Mouse (Mus musculus) bone marrow, adult 2 months (tissue): Measurements from ENCODE around the gene Nup62. TPM values are rescaled to one million over a fixed set of nuclear protein-coding genes. Genes with fewer than 3 reads are reported as not detected.

Source experiments
- H3K27ac ChIP-seq: fragments of 200-500 bp; 2 replicates; pipeline ENCODE4 v1.5.1; 2012; ENCODE audit warnings: low read depth, mild to moderate bottlenecking, control low read depth, inconsistent platforms, low read length; ENCODE audit not compliant: control insufficient read depth, poor library complexity, insufficient read depth
- H3K4me1 ChIP-seq: fragments of 200-500 bp; 2 replicates; pipeline ENCODE4 v1.6.1; 2011; ENCODE audit warnings: low read length; ENCODE audit not compliant: control insufficient read depth, insufficient read depth
- H3K4me3 ChIP-seq: fragments of 200-500 bp; replicated peaks from 2 replicates; pipeline ENCODE3; 2011; ENCODE audit warnings: mild to moderate bottlenecking, low read depth, low read length, control low read depth; ENCODE audit not compliant: control insufficient read depth
- CTCF ChIP-seq: fragments of 200-500 bp; IDR thresholded peaks from 2 replicates; pipeline ENCODE4 v1.5.1; 2011; ENCODE audit warnings: low read length, control low read depth; ENCODE audit not compliant: control insufficient read depth, insufficient read depth
- POLR2A ChIP-seq: fragments of 200-500 bp; IDR thresholded peaks from 2 replicates; pipeline ENCODE4 v1.6.1; 2011; ENCODE audit warnings: low read depth, mild to moderate bottlenecking, control low read depth, low read length, borderline replicate concordance; ENCODE audit not compliant: control insufficient read depth
- WGBS: fragments of 180-500 bp; shearing (Covaris S2); methylation state at CpG from one replicate; pipeline ENCODE4 v1.1.7; 2018; 5-methylcytosine and 5-hydroxymethylcytosine counted together
- polyA plus RNA-seq: library from polyadenylated mRNA; stranded (reverse); fragments of >200 nt; gene quantifications from 2 replicates; pipeline ENCODE4 v1.2.4, GENCODE M21; 2011; ENCODE audit warnings: low replicate concordance; ENCODE audit not compliant: missing spikeins, insufficient read depth, insufficient read length

Nup62 gene
- polyA plus RNA-seq, 1 experiment, result 44.7 TPM

DNA sequence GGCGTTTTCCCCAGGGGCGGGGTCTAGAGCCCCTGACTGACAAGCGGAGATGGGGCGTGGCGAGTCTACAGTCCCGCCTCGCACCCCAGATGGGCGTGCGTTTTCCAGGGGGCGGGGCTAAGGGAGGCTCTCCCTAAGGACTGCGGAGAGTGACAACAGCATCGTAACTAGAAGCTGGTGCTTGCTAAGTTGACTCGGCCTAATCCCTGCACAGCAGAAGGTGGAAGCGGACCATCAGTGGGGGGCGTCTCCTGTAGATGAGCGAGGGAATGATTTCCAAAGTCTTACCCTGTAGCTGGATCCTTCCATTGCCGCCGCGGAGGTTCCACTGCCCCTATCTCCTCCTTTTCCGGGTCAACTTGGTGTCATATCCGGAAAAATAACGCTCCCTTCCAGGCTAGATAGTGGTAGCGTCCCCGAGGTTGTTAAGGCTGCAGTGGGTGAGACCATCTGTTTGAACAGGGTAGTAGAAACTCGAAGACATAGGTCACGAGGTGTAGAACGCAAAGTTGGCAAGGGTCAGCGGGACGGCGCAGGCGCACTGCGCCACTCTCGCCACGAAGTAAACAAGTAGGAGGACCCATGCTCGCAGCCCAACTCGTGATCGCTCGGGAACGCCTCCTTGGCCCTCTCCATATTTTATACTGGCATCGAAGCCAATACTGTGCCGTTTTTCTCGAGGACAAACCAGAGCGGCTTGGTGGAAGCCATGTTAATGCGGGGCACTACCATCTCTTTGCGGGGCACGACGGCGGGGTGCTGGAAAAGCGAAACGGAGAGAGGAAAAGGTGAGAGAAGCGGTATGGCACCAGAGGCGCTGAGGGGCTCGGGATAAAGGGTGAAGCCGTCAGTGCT, 32.9 kb downstream of the Nup62 start, which contains the start of the genes Akt1s1 and Tbc1d17:
Gene Akt1s1 (plus strand): TSS at position 431 of the 855 bp plus-strand sequence.
Gene Tbc1d17 (minus strand): TSS at position 519 of the 855 bp plus-strand sequence.
- under 1% methylated on average over 54 of the region's 54 CpGs for WGBS
- H3K4me3 ChIP-seq, result peak within 1 kb of the TSS; percentile 83
- TF ChIP-seq POLR2A (peak; percentile 58; the same call in 1 of the 2 replicates), CTCF (no peak; the same call in 1 of the 2 replicates)
- peaks cover 6% of the 10 kb centered on the region; the same call in 1 of the 2 replicates for H3K4me1 ChIP-seq
- peak within 1 kb of the TSS; percentile 90 for H3K27ac ChIP-seq

DNA sequence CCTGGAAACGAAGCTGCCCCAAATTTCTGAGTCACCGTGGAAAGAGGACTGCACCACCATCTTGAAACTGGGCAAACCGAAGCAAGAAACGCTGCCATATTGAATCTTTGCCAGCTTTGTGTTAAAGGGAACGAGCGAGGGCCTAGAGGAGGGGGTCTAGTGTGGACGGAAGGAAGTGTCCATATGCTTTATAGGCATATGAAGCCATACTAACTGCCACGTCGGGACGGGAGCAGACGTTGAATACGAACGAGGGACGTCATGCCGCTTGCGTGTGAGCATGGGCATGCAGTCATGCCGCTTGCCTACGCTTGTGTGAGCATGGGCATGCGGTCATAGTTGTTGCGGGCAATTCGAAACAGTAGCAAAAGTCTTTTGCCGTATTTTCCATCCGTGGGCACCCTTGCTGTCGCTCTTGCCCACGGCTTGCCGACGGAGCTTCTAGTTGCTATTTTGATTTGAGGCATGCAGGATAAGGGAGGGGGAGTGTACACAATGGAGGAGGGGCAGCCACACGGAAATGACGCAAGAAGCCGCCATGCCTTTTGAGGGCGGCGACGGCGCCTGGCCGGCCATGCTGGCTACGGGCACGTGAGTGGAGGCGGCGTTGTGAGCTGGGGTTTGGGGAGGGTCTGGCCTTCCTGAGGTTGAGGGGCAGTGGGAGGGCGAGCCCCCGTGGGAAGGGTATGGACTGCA, 33.7 kb downstream of the Nup62 start:
- H3K4me1 ChIP-seq, result peaks cover 6% of the 10 kb centered on the region; the same call in 1 of the 2 replicates

DNA sequence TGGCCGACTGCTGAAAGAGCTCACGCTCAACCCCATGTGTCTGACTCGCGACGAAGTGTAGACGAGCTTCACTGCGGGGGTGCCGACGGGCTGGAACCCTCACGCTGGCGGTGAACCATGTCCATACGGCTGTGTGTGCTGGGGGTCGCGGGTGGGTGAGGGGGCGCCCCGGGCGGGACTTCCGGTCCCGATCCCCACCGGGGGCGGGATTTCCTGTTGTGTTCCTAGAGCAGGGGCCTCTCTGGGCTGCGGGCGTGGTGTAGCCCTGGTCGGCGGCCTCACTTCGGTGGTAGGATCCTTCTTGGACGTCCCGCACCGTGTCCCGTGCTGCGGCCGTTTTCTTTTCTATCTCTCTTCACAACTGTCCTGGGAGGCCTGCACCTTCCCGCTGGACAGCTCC, 34.3 kb downstream of the Nup62 start:
- peak overlapping the region; percentile 90 for H3K27ac ChIP-seq
- H3K4me1 ChIP-seq, result peaks cover 6% of the 10 kb centered on the region; the same call in 1 of the 2 replicates
- TF ChIP-seq POLR2A (no peak), CTCF (no peak)
- WGBS, result under 1% methylated on average over 33 of the region's 33 CpGs
- peak overlapping the region; percentile 83 for H3K4me3 ChIP-seq

More for the DNA sequence above, 33.7 kb downstream of the Nup62 start:
- peak overlapping the region; percentile 90 for H3K27ac ChIP-seq
- H3K4me3 ChIP-seq, result peak overlapping the region; percentile 83
- under 1% methylated on average over 41 of the region's 41 CpGs for WGBS
- no peak for TF ChIP-seq CTCF
- no peak for TF ChIP-seq POLR2A

DNA sequence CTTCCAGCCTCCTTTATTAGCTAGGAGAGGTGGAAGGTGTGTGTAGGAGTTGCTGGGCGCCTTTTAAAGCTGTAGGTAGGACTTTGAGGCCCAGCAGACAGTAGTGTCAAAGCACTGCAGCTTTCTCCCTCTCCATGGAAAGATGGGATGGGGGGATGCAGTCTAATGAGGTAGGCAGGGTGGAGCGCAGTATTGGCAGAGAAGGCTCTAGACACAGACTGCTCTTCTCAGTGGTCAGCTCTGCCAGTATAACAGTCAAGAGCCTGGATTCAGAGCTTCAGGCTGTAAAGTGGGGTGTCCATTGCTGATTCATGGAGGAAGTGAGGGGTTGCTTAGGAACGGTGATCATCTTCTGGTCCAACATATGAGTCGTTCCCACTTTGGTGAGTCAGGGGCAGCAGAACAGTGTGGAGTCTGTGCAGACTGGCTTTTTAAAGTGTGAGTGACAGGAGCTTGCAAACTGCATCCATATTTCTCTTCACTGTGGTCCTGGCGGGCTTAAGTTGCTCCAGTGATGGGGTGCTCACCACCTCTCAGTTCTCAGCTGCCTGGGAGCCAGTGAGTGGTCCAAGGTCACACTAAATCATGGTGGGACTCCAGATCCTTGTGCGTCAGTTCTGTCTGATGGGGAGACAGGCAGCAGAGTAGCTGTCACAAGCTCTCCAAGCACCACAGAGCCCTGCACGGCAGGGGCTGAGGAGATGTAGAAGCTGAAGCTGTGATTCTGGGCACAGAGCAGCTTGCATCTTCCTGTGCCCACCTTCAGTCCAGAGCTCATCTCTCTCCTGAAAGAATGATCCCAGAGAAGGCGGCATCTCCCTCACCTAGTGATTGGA, 35.1 kb downstream of the Nup62 start:
- Histone ChIP-seq H3K27ac (peak overlapping the region; percentile 90), H3K4me3 (no peak overlapping the region), H3K4me1 (peaks cover 7% of the 10 kb centered on the region; the same call in 1 of the 2 replicates)
- TF ChIP-seq POLR2A, result no peak
- no peak for TF ChIP-seq CTCF
- WGBS, result 59% methylated on average over 8 of the region's 8 CpGs

DNA sequence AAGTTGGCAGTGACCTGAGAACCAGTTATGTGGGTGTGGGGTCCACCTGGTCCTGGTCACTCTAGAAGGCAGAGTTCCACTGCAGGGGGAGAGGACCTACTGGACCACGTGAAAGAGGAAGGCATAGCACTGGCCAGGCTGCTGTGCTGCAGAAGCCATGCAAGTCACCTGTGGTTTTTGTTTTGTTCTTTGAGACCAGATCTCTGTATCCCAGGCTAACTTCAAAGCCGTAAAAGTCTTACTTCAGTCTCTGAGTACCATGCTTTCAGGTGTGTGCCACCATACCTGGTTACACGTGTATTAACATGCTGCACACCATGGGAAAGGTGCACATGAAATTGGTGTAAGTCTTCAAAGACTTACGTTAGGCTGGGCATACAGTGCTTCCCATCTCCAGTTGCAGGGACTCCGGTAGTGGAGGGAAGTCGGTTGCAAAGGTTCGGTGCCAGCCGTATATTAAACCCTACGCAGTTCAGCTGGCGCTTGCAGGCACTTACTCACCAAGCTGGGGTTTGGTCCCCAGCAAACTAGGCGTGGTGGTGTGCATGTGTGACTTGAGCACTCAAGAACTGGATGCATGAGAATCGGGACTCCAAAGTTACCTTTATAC, 35.8 kb downstream of the Nup62 start:
- 0 out of 2 replicates have a peak overlapping the region, but pooled peaks have one; percentile 3 for H3K27ac ChIP-seq
- 83% methylated on average over 12 of the region's 12 CpGs for WGBS
- no peak overlapping the region for H3K4me3 ChIP-seq
- TF ChIP-seq CTCF, result no peak
- no peak for TF ChIP-seq POLR2A
- peaks cover 7% of the 10 kb centered on the region; the same call in 1 of the 2 replicates for H3K4me1 ChIP-seq

DNA sequence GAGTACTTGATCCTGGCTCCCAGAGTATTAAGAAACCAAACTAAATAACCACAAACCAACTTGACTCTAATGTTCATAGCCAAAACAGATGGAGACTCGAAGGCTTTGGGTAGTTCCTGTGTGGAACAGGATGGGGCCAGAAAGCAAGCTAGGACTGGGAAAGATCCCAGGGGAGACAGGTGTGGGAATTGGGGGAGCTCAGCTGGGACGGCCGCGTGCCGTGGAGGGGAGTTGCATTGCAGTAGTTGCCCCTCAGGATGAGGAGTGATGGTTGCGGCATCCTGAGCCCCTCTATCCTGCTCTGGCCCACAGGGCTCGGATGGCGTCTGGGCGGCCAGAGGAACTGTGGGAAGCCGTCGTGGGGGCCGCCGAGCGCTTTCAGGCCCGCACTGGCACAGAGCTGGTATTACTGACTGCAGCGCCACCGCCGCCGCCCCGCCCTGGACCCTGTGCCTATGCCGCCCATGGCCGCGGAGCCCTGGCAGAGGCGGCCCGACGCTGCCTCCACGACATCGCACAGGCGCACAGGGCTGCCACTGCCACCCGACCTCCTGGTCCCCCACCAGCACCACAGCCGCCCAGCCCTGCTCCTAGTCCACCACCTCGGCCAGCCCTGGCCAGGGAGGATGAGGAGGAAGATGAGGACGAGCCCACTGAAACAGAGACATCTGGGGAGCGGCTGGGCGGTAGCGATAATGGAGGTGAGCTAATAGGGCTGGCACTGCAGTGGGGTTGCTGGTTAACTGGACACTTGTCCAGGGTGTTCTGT, 36.6 kb downstream of the Nup62 start:
- H3K27ac ChIP-seq, result no peak overlapping the region
- WGBS, result 92% methylated on average over 36 of the region's 36 CpGs
- peaks cover 7% of the 10 kb centered on the region; the same call in 1 of the 2 replicates for H3K4me1 ChIP-seq
- no peak; the same call in 1 of the 2 replicates for TF ChIP-seq POLR2A
- TF ChIP-seq CTCF, result no peak
- no peak overlapping the region for H3K4me3 ChIP-seq
